Mouse (Mus musculus): ENCODE data around the gene Slc36a3. TPM values are rescaled to one million over a fixed set of nuclear protein-coding genes. Genes with fewer than 3 reads are reported as not detected.
A peak's percentile ranks its signal among the peaks of the same experiment; 100 is the strongest.

Slc36a3 gene
- polyA plus RNA-seq, 1 experiment from 2014 or later: not detected

GRCm38 (mm10) chr11:55136770-55137547, 14.5 kb downstream of the Slc36a3 start:
- 84% methylated on average over 15 of the region's 15 CpGs for WGBS
- H3K4me2 ChIP-seq: no peak overlapping the region
- no peaks in the 10 kb centered on the region for H3K9me3 ChIP-seq
- no peaks in the 10 kb centered on the region for H3K27me3 ChIP-seq
- H3K27ac ChIP-seq (replicated peaks): no peak overlapping the region
- no peaks in the 10 kb centered on the region for H3K36me3 ChIP-seq
- no peak overlapping the region for H3K4me3 ChIP-seq
- no peaks in the 10 kb centered on the region for H3K4me1 ChIP-seq (replicated peaks)
- ATAC-seq (ENCODE audit: low FRiP score, low read depth): no peak
- H3K9ac ChIP-seq: no peak overlapping the region

GRCm38 (mm10) chr11:55134871-55135270, 16.6 kb downstream of the Slc36a3 start:
- H3K4me2 ChIP-seq: no peak overlapping the region
- WGBS: 96% methylated on average over 5 of the region's 5 CpGs
- no peak overlapping the region for H3K9ac ChIP-seq
- no peaks in the 10 kb centered on the region for H3K9me3 ChIP-seq
- H3K36me3 ChIP-seq: no peaks in the 10 kb centered on the region
- ATAC-seq (ENCODE audit: low FRiP score, low read depth): no peak
- no peaks in the 10 kb centered on the region for H3K27me3 ChIP-seq
- no peak overlapping the region for H3K4me3 ChIP-seq
- no peak overlapping the region for H3K27ac ChIP-seq (replicated peaks)
- no peaks in the 10 kb centered on the region for H3K4me1 ChIP-seq (replicated peaks)

DNA sequence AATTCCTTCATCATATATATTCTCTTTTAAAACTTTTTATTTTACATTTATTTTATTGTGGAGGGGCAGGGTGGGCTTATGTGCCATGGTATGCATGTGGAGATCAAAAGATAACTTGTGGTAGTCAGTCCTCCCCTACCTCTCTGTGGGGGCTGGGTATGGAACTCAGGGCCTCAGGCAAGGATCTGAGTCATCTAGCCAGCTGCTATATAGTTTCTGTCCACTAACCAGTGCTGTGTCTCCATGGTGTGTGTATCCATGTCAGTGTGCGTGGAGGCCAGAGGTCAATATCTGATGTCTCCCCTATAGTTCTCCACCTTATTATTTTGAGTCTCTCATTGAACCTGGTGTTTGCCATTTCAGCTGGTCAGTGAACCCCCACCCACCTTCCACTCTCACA, 17.1 kb downstream of the Slc36a3 start:
- Histone ChIP-seq H3K9ac (no peak overlapping the region), H3K9me3 (no peaks in the 10 kb centered on the region), H3K4me1 (replicated peaks) (no peaks in the 10 kb centered on the region), H3K36me3 (no peaks in the 10 kb centered on the region), H3K4me2 (no peak overlapping the region), H3K27ac (replicated peaks) (no peak overlapping the region), H3K4me3 (no peak overlapping the region), H3K27me3 (no peaks in the 10 kb centered on the region)
- 86% methylated on average over 1 of the region's 1 CpGs for WGBS
- ATAC-seq (ENCODE audit: low FRiP score, low read depth): no peak

GRCm38 (mm10) chr11:55133204-55133603, 18.3 kb downstream of the Slc36a3 start:
- Histone ChIP-seq H3K27ac (replicated peaks) (no peak overlapping the region), H3K4me3 (no peak overlapping the region), H3K9me3 (no peaks in the 10 kb centered on the region), H3K36me3 (no peaks in the 10 kb centered on the region), H3K27me3 (no peaks in the 10 kb centered on the region), H3K4me1 (replicated peaks) (no peaks in the 10 kb centered on the region), H3K9ac (no peak overlapping the region), H3K4me2 (no peak overlapping the region)
- WGBS: 97% methylated on average over 1 of the region's 1 CpGs
- no peak for ATAC-seq (ENCODE audit: low FRiP score, low read depth)

DNA sequence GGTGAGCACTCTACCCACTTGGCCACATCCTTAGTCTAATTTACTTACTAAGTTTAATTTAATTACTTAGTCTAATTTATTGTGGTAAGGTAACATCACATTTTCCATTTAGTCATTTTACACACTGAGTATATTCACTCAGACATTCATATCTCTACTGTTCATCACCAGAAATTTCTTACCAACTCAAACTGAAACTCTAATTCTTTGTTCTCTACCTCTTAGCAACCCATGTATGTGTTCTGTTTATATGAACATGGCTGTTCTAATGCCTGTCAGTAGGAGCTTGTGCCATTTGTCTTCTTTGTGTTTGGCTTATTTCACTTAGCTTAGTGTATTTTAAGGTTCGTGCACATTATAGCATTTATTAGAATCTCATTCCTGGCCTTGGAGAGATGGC, 19.6 kb downstream of the Slc36a3 start:
- no peak for ATAC-seq (ENCODE audit: low FRiP score, low read depth)
- WGBS: 88% methylated on average over 1 of the region's 1 CpGs

DNA sequence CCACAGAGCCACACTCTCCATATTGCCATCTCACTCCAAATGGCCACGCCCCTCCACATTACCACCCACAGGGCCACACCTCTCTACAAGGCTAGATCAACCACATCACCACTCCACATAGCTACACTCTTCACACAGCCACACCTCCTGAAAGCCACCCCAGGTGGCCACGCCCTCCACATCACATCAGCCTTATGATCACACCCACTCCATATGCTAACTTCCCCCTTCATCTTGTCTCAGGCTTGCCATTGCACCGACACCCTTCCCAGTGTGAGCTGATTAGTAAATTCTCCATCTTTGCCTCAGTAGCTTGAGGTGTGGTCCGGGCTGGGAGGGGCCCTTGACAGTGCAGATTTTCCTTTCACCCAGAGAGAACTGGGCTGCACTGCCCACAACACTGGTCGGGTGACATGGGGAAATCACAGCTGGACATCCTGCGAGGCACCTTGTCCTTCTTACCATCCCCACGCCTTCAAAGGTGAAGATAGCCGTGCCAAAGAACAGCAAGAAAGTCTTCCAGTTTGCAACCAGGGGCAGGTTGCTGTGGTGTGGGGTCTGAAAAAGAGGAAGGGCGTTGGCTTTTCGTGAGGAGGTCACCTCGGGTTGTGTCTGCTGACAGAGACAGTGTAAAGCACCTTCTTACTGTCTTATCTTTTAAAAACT, 20.3 kb downstream of the Slc36a3 start:
- Histone ChIP-seq H3K27me3 (no peaks in the 10 kb centered on the region), H3K4me1 (replicated peaks) (no peaks in the 10 kb centered on the region), H3K27ac (replicated peaks) (no peak overlapping the region), H3K9ac (no peak overlapping the region), H3K4me3 (no peak overlapping the region), H3K4me2 (no peak overlapping the region), H3K9me3 (no peaks in the 10 kb centered on the region), H3K36me3 (no peaks in the 10 kb centered on the region)
- no peak for ATAC-seq (ENCODE audit: low FRiP score, low read depth)
- 91% methylated on average over 11 of the region's 11 CpGs for WGBS

More for the DNA sequence above, 19.6 kb downstream of the Slc36a3 start:
- H3K27me3 ChIP-seq: no peaks in the 10 kb centered on the region
- no peak overlapping the region for H3K9ac ChIP-seq
- H3K27ac ChIP-seq (replicated peaks): no peak overlapping the region
- no peaks in the 10 kb centered on the region for H3K36me3 ChIP-seq
- H3K4me2 ChIP-seq: no peak overlapping the region
- no peaks in the 10 kb centered on the region for H3K4me1 ChIP-seq (replicated peaks)
- H3K9me3 ChIP-seq: no peaks in the 10 kb centered on the region
- no peak overlapping the region for H3K4me3 ChIP-seq

- H3K9ac ChIP-seq: no peak overlapping the region
- H3K4me1 ChIP-seq (replicated peaks): no peaks in the 10 kb centered on the region
- no peak overlapping the region for H3K4me2 ChIP-seq
- no peak overlapping the region for H3K27ac ChIP-seq (replicated peaks)
- WGBS: 73% methylated on average over 3 of the region's 3 CpGs
- H3K9me3 ChIP-seq: no peaks in the 10 kb centered on the region
- no peak for ATAC-seq (ENCODE audit: low FRiP score, low read depth)
- no peaks in the 10 kb centered on the region for H3K36me3 ChIP-seq
- no peak overlapping the region for H3K4me3 ChIP-seq
- H3K27me3 ChIP-seq: no peaks in the 10 kb centered on the region
Measured at GRCm38 (mm10) chr11:55128411-55128810, 23.1 kb downstream of the Slc36a3 start.

DNA sequence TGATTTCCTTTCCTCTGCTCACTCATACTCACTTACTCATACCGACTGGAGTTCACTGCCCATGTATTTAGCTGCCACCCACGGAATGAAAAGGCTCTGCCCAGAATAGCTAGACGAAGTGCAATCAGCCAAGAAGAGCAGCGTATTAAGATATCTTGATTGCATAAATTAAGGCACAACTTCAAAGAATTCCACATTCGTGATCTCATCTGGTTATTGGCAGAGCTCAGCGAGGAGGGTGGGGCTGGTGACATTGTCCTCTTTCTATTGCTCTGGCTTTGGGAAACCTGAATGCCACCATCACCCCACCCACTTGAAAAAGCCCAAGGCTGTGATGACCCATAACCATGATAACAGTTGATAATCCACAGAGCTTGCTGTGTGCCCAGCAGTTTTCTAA, 23.6 kb downstream of the Slc36a3 start:
- H3K4me2 ChIP-seq: no peak overlapping the region
- H3K9ac ChIP-seq: no peak overlapping the region
- H3K9me3 ChIP-seq: no peaks in the 10 kb centered on the region
- H3K4me1 ChIP-seq (replicated peaks): no peaks in the 10 kb centered on the region
- no peaks in the 10 kb centered on the region for H3K27me3 ChIP-seq
- no peak for ATAC-seq (ENCODE audit: low FRiP score, low read depth)
- H3K4me3 ChIP-seq: no peak overlapping the region
- WGBS: 62% methylated on average over 6 of the region's 6 CpGs
- no peak overlapping the region for H3K27ac ChIP-seq (replicated peaks)
- no peaks in the 10 kb centered on the region for H3K36me3 ChIP-seq

- H3K4me3 ChIP-seq: no peak overlapping the region
- ATAC-seq (ENCODE audit: low FRiP score, low read depth): no peak
- no peaks in the 10 kb centered on the region for H3K9me3 ChIP-seq
- no peak overlapping the region for H3K27ac ChIP-seq (replicated peaks)
- WGBS: 88% methylated on average over 3 of the region's 3 CpGs
- no peak overlapping the region for H3K4me2 ChIP-seq
- H3K4me1 ChIP-seq (replicated peaks): no peaks in the 10 kb centered on the region
- H3K36me3 ChIP-seq: no peaks in the 10 kb centered on the region
- no peak overlapping the region for H3K9ac ChIP-seq
- H3K27me3 ChIP-seq: no peaks in the 10 kb centered on the region
Measured at GRCm38 (mm10) chr11:55126663-55127062, 24.8 kb downstream of the Slc36a3 start.

DNA sequence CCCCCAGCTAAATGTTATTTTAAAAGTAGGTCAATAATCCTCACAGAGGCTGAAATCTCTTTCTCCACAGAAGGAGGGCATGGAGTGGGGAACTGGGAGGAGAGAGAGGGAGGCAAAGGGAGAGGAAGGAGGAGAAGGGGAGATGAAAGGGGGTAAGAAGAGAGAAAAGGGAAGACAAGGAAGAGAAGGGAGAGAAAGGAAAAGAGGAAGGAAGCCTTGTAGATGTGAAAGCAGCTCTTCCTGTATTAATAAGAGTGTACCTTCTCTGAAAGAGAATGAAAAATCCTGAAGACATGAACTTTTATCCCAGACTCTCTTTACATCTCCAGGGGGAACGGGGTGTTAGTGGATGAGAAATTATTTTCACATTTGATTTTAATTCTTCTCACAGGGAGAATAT, 30.1 kb downstream of the Slc36a3 start:
- Histone ChIP-seq H3K27ac (replicated peaks) (peak overlapping the region; percentile 38; the same call in 1 of the 2 replicates), H3K27me3 (no peaks in the 10 kb centered on the region), H3K4me3 (no peak overlapping the region), H3K4me1 (replicated peaks) (no peaks in the 10 kb centered on the region), H3K9me3 (no peaks in the 10 kb centered on the region), H3K4me2 (no peak overlapping the region), H3K9ac (no peak overlapping the region), H3K36me3 (no peaks in the 10 kb centered on the region)
- WGBS: 81% methylated on average over 1 of the region's 1 CpGs
- no peak for ATAC-seq (ENCODE audit: low FRiP score, low read depth)

DNA sequence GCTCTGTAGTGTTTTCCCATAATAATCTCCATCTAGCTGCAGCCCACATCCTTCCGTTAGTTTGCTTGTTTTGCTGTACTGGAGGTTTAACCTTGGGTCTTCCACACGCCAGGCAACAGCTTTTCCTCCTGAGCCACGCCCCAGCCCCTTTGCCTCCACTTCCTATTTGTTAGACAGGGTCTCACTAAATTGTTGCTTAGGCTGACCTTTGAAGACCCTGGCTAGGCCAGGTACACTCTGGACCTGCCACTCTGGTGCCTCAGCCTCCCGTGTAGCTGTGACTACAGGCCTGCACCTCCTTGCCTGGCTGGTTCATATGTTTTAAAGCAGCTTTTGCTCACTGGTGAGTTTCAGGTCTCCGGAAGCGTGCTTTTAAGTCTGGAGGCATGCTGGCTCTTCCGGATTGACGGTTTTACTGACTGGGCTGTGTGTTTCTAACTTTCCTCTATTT, 30.7 kb downstream of the Slc36a3 start:
- H3K36me3 ChIP-seq: no peaks in the 10 kb centered on the region
- no peak overlapping the region for H3K4me2 ChIP-seq
- H3K9me3 ChIP-seq: no peaks in the 10 kb centered on the region
- no peaks in the 10 kb centered on the region for H3K27me3 ChIP-seq
- 75% methylated on average over 8 of the region's 8 CpGs for WGBS
- no peaks in the 10 kb centered on the region for H3K4me1 ChIP-seq (replicated peaks)
- peak overlapping the region; percentile 38; the same call in 1 of the 2 replicates for H3K27ac ChIP-seq (replicated peaks)
- H3K9ac ChIP-seq: no peak overlapping the region
- no peak for ATAC-seq (ENCODE audit: low FRiP score, low read depth)
- no peak overlapping the region for H3K4me3 ChIP-seq

DNA sequence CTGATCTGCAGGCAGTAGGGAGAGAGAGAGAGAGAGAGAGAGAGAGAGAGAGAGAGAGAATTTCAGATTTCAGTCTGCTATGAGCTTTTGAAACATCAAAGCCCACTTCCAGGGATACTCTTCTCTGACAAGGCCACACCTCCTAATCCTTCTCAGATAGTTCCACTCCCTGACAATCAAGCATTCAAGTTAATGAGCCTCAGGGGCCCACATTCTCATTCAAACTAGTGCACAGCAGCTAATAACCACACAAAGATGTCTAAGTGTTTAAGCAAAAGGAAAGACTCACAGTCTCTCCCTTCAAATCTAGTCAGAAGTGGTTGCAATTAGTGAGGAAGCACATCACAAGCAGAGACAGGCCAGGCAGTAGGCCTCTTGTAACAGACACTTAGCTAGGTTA, 31.2 kb downstream of the Slc36a3 start:
- ATAC-seq (ENCODE audit: low FRiP score, low read depth): no peak
- Histone ChIP-seq H3K27me3 (no peaks in the 10 kb centered on the region), H3K27ac (replicated peaks) (peak overlapping the region; percentile 28; the same call in 1 of the 2 replicates), H3K4me2 (no peak overlapping the region), H3K4me3 (no peak overlapping the region), H3K9me3 (no peaks in the 10 kb centered on the region), H3K9ac (no peak overlapping the region), H3K4me1 (replicated peaks) (no peaks in the 10 kb centered on the region), H3K36me3 (no peaks in the 10 kb centered on the region)

Measured in hindbrain, embryonic 15.5 days (tissue).